Mouse (Mus musculus) testis, postnatal 10 days (tissue): ENCODE results near the gene Ramp2.

Experiments used
- DNase-seq: peaks from one replicate; pipeline ENCODE4 v3.0.0; 2021; ENCODE audit warnings: low spot score

Ramp2 gene

GRCm38 (mm10) chr11:101269577-101270116, 23.8 kb downstream of the Ramp2 start:
- DNase-seq: peak; percentile 49

DNA sequence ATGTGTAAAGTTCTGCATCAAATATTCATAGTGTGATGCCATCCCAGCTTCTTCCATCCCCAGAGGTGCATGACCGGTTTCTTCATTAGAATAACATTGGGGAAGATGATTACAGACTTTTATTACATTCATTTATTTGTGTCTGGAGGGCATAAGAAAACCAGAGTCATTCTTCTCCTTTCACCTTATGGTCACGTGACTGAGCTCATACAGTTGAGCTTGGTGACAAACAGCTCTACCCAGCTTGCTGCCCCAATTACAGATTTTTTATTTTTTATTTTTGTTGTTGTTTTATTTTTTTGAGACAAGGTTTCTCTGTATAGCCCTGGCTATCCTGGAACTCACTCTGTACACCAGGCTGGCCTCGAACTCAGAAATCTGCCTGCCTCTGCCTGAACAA, 26.6 kb downstream of the Ramp2 start:
- no peak for DNase-seq

DNA sequence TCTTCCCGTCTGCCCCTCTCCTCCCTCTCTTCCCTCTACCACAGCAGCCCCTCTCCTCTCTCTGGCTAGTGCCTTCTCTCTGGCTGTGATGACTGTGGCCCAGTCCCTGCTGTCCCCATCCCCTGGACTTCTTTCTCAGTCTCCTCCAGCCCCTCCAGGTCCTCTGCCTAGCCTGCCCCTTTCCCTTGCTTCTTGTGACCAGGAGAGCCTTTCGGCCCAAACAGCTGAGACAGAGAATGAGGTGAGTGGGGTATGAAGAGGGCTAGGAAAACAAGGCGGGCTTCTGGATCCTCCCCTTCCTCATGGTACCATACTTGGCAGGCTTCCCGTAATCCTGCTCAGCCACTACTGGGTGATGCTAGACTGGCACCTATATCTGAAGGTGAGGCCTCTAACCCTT, 29.5 kb downstream of the Ramp2 start:
- no peak for DNase-seq

DNA sequence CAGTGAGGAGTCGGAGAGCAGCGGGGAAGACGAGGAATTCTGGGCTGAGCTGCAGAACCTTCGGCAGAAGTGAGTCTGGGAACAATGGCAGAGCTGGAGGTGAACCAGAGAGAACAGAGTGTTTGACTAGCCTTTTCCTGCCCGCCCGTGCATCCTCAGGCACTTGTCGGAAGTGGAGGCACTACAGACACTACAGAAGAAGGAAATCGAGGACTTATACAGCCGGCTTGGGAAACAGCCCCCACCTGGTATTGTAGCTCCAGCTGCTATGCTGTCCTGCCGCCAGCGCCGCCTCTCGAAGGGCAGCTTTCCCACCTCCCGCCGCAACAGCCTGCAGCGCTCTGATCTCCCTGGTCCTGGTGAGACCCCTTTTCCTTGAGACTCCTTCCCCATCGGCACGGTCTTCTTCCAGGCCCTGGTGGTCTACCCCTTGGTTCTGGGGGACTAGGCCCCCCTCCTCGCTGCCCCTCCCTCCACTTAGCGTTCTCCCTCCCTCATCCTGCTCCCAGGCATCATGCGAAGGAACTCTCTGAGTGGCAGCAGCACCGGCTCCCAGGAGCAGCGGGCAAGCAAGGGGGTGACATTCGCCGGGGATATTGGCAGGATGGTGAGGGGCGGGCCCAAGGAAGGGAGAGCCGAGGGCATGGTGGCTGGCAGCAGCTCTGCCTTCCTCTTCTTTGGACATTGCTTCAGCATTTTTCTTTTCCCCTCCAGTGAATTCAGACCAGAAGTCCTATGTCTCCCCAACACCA, 30.7 kb downstream of the Ramp2 start:
- DNase-seq: peak; percentile 51

DNA sequence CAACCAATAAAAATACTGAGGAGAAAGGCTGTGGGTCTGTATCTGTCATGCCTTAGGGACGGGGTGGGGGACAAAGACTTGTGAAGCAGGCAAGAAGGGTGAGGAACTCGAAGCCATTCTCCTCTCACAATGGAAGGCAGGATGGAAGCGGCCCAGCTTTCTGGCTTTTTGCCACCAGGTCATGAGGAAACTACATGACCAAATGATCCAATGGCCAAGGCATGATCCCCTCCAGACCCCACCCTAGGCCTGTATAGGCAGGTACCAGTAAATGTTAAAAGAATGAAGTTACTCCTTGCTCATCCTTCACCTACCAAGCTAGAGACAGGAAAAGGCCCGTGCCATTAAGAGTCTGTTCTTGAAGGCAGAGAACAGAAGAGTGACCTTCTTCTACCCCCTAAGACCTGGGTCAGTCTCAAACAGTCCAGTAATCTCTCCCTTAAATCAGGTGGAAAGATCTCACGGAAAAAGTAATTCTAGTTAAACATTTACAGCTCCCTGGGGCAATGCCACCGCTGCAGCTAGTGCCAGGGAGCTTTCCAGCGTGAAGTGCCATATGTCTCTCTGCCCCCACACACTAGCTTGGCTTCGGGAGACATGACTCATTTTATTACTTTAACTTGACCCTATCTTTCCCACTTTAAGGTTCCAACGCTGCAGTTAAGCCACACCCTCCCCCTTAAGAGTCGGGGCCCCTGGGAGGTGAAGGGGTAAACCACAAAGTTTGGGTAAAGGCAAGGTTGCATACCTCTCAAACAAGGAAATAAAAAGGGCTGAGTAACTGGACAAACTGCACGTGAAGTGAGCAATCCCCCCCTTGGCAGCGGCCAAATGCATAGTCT, 31.8 kb downstream of the Ramp2 start:
- no peak for DNase-seq

DNA sequence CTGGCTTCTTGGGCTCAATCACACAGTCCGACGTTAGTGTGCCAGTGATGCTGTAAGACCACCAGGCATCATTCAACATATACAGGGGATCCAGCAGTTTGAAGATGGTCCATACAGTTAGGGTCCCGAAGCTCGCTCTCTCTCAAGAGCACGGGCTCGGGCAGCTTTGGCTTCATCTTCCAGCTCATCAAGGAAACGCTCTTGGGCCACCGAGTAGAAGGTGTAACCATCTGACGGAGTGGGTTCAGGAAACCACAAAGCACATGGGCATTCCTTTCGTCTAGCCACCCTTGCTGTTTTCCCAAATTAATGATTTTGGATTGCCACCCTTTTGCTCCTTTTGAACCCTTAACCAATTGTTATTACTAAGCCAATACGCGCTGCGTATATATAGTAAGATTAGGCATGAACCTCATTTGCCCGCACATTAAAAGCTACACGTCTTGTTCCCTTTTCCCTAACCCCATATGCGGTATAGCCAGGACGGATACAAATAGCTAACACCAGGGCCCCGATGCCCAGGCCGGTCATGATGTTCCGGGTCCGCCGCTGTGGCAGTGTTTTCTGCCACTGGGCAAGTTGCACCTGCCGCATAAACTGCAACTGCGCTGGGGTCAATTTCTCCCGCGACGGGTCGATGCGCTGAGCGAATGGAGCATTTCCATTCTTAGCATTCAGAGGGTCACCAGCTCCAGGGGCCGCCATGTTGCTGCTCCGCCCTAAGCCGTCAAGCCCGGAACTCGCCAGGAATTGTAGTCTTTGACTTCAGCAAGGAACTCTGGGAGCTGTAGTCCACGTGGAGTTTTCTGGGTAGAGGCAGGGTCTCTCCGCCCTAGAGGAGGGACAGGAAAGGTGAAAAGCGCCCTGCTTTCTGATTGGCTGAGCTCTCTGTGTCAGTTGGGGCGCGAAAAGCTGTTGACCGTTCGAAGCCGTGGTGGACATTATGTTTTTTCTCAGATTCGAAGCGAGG, 32.7 kb downstream of the Ramp2 start, which contains the start of the genes Cntd1 and Coa3:
TSS of gene Cntd1 (plus strand) at position 790 of the 970 bp plus-strand sequence.
TSS of gene Coa3 (minus strand) at position 892 of the 970 bp plus-strand sequence.
- peak; percentile 82 for DNase-seq

DNA sequence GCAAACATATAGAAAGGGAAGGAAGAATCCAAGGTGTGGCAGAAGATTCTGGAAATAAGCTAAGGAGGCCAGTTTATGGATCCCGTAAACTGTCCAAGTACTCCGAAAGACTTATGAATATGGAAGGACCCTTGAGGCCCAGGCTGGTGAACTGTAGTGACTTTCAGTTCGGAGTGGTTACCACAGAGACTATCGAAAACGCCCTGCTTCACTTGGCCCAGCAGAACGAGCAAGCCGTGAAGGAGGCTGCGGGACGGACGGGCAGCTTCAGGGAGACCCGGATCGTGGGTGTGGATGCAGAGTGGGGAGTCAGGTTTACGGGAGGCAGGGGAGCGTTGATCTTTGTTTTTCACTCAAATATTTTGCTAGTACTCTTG, 33.4 kb downstream of the Ramp2 start:
- peak; percentile 48 for DNase-seq

DNA sequence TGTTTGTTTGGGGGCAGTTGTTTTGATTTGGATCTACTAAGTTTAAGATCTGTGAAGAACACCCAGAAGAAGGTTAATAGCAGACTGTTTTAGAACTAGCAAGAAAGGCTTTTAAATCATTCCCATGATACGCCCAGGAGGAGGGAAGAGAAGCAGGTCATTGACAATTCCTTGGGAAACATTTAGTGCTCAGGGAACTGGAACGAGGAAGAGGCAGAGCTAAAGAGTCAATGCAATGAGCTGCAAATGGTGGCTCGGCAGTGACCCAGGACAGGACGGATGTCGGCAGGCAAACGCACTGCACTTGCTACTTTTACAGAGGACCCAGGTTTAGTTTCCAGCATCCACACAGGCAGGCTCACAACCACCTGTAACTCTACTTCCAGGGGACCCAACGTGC, 35.0 kb downstream of the Ramp2 start:
- no peak for DNase-seq

GRCm38 (mm10) chr11:101282896-101283295, 37.1 kb downstream of the Ramp2 start:
- DNase-seq: no peak

DNA sequence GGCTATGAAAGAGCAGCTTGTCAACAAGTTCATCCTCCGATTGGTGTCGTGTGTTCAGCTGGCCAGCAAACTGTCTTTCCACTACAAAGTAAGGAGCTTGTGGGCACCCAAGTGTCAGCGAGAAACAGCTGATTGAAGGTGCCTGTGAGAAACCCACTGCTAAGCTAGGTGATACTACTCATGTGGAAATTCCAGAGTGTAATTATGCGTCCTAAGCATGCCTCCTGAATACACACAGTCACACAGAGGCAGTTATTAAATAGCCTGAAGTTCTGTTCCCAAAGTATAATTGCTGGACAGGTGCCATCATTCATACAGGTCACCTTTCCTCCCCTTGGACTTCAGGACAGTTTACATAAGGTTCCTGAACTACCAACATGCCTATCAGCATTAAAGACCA, 38.0 kb downstream of the Ramp2 start:
- no peak for DNase-seq

- DNase-seq: no peak
Observed at GRCm38 (mm10) chr11:101287306-101287705, 41.5 kb downstream of the Ramp2 start.

DNA sequence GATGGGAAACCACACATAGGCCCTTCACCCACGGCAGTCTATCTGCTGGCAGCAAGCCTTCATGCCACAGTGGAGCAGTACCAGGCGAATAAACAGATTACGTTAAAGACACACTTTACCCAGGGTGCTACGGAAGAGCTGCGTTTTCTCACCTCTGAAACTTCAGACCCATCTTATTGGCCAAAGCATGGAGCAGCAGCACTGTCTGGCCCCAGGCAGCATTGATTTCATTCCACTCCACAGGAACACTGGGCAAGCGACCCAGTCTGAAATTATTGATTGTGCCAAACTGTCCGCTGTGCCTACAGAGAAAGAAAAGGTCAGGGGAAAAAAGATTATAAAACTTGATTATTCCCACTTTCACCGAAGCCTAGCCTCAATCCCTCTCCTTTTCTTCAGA, 45.4 kb downstream of the Ramp2 start:
- DNase-seq: no peak

GRCm38 (mm10) chr11:101295191-101295590, 49.4 kb downstream of the Ramp2 start:
- no peak for DNase-seq

- DNase-seq: peak; percentile 57
Observed at GRCm38 (mm10) chr11:101300881-101301280, 55.1 kb downstream of the Ramp2 start.

DNA sequence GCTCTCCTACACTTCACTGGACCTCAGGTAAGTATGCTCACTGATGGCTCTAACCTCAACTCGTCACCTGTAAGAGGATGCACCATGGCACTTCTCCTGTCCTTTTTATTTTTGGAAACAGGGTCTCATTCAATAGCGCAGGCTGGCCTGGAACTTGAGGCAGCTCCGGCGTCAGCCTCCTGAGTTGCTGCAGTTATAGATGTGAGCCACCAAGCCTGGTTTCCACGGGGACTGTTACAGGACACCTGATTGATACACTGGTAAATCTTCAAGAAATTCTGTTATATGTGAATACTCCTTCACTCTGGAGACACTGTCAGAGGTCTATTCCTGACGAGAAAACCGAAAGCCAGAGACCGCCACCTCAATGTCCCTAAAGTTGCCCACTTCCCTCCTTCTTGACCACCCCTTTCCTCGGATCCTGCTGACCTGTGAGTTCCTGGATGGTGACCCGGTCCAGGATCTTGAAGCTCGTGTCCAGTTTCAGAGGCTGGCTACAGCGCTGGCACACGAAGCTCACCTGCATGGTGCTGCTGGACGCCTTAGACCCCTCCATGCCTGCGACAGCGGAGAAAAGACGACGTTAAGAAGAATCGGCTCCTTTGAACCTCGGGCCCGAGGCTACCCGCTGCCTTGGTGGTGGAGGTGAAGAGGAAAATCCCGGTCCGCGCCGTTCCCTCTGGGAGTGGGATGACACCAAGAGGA, 55.6 kb downstream of the Ramp2 start:
- no peak for DNase-seq

DNA sequence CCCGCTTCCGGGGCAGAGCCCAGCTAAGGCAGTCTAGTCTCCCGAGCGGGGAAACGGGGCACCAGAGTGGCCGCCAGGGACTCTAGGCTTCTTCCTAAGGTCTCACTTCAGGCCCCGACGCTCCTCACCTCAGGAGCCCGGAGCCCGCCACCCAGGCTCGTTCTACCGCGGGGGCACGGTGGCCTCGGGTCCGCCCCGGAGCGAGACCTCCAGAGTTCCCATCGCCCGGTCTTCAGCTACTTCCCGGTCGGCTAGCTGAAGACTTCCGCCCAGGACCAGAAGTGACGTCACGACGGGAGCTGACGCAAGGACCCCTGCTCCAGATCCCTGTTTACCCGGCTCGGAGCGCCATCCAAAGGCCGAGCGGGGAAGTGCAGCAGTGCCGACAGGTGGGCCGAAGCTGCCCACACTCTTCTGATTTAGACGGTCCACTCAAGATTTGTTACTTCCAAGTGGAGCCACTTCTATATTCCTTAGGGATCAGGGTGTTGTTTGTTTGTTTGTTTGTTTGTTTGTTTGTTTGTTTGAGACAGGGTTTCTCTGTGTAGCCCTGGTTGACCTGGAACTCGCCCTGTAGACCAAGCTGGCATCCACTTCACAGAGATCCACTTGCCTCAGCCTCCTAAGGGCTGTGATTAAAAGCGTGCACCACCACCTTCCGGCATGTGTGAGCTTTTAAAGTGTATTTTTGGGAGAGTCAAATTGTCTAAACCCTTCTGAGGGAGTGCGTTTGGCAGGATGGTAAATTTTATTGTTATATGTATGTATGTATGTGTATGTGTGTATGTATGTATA, 56.4 kb downstream of the Ramp2 start, which contains the start of gene Becn1:
TSS of gene Becn1 (minus strand) at position 283 of the 795 bp plus-strand sequence.
- DNase-seq: peak; percentile 100

DNA sequence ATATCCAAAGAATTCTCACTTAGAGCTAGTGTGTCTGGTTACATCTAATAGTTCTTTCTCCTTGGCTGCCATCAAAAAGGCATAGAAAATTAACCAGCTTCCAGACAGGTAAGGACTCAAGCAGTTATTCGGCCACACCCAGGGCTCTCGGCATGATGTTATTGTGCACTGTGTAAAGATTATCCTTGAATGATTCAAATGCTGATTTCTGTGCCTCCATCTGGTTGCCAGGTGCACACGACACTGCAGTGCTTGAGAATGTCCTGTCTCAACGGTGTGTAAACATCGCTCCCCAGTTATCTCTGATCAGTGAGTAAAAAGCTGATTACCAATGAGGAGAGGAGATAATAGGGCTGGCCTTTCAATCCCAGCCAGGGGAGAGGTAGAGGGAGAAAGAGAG, 61.9 kb downstream of the Ramp2 start:
- DNase-seq: no peak
